In the genomic region with DNA sequence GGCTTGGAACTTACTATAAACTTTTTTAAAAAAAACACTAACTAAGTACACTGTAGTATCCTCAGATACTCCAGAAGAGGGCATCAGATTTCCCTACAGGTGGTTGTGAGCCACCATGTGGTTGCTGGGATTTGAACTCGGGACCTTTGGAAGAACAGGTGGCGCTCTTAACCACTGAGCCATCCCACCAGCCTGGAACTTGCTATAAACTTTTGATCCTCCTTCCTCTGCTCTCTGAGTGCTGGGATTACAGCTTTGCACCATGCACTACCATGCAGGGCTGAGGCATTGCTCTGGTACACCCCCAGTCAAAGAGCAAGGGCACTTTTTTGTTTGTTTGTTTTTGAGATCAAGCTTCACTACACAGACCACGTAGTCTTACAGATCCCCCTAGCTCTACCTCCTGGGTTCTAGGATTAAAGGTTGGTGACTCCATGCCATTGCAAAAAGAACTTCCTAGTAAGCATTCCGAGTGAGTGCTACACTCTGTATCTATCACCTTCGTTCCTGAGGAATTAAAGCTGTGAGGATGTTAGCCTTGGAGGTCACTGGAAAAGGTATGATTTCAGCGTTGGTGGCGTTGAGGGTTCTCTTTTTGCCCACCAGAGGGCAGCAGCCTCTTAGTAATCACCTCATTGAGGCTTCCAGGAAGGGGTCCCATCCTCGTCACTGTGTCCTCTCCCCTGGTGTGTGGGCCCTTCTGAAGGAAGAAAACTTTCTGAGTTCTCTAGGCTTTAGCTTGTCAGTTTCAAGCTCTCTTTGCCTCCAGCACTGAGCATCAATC, we compare ENCODE assay signal across 9 mouse cellular contexts. TPM values are rescaled to one million over a fixed set of nuclear protein-coding genes. Genes with fewer than 3 reads are reported as not detected.
DNase-seq lines count a peak whose midpoint lies in the region; ATAC-seq and TF ChIP-seq lines count a peak whose summit lies in the region.
"Had no signal": no experiment of that assay in that cellular context is flagged by ENCODE, and none has a peak within 500 bp of the region (broad histone marks: within the 10 kb centered on the region; RNA-seq: fewer than 3 reads in every experiment).

No protein-coding gene starts in this region.

- no peak overlapping the region for H3K27ac ChIP-seq in small intestine, adult 2 months (ENCODE audit: insufficient read depth, low read depth, low read length)
- H3K27ac ChIP-seq: limb, embryonic 12.5 days had no signal

- no peak for TF ChIP-seq POLR2A in small intestine, adult 2 months (IDR thresholded peaks at IDR 0.05; ENCODE audit: low read depth, low read length)

- DNase-seq in frontal cortex, postnatal 10 days (ENCODE audit: low spot score in 2 of 2), result peak; percentile 19 to 52
- DNase-seq in G1E (ENCODE audit: low spot score), result peak; percentile 56
- peak; percentile 81 to 89 for DNase-seq in cerebellum, postnatal 10 days
- DNase-seq in gastrocnemius, postnatal 14 days, result peak; percentile 36
- peak; percentile 39 for DNase-seq in layer of hippocampus, adult 9-10 months (ENCODE audit: low spot score)

- 31% methylated on average over 8 of the region's 8 CpGs for WGBS in small intestine, adult 2 months

- ATAC-seq in frontal cortex, adult (ENCODE audit: low TSS enrichment), result no peak
- ATAC-seq in G1E (ENCODE audit: extremely low read depth, insufficient number of reproducible peaks, low FRiP score, poor library complexity, severe bottlenecking), result no peak
- peak; percentile 88 for ATAC-seq in megakaryocyte progenitor cell, adult 5-6 weeks (replicated peaks; ENCODE audit: poor library complexity)

- no peak overlapping the region for H3K4me3 ChIP-seq in G1E (ENCODE audit: low read depth, low read length)
- no peak overlapping the region for H3K4me3 ChIP-seq in small intestine, adult 2 months (ENCODE audit: low read depth, low read length)
- H3K4me3 ChIP-seq: limb, embryonic 12.5 days had no signal

- intact Hi-C loops in gastrocnemius, postnatal 14 days (cut with DNase I; ENCODE audit: low total_unique reads), result loop anchor here (5.0 kb wide), 2 partner anchors 142 to 237 kb away; no protein-coding TSS in a partner anchor

- TF ChIP-seq CTCF in G1E (IDR thresholded peaks at IDR 0.05; ENCODE audit: low read depth, low read length), result peak; percentile 72
- peak; percentile 88; the same call in 1 of the 2 replicates for TF ChIP-seq CTCF in small intestine, adult 2 months (IDR thresholded peaks at IDR 0.05; ENCODE audit: extremely low read depth, insufficient read length, insufficient replicate concordance, low read depth, low read length)

- no peaks in the 10 kb centered on the region; the same call in 1 of the 2 replicates for H3K4me1 ChIP-seq in G1E (ENCODE audit: insufficient read depth, low read depth, low read length)
- H3K4me1 ChIP-seq in small intestine, adult 2 months (ENCODE audit: control insufficient read depth, insufficient read depth, insufficient read length, low read length), result no peaks in the 10 kb centered on the region

- peaks cover 2% of the 10 kb centered on the region for H3K36me3 ChIP-seq in G1E (replicated peaks)
- H3K36me3 ChIP-seq in small intestine, adult 2 months (ENCODE audit: control insufficient read depth, insufficient read depth, low read length), result no peaks in the 10 kb centered on the region
- H3K36me3 ChIP-seq: limb, embryonic 12.5 days had no signal

- peaks cover 11% of the 10 kb centered on the region for H3K27me3 ChIP-seq in G1E (ENCODE audit: insufficient read depth, low read length)
- no peaks in the 10 kb centered on the region for H3K27me3 ChIP-seq in small intestine, adult 2 months (ENCODE audit: control insufficient read depth, insufficient read depth, low read length)
- H3K27me3 ChIP-seq: limb, embryonic 12.5 days had no signal

- no peaks in the 10 kb centered on the region for H3K9me3 ChIP-seq in G1E (replicated peaks)
- H3K9me3 ChIP-seq: limb, embryonic 12.5 days had no signal

RNA-seq across cellular contexts. Expression of gene 5730409E04Rik, which starts 9.5 kb away (rescaled TPM):
- not detected in 2 replicates for total RNA-seq in G1E (2014; fragmentation: Nextera tagmentation)
- not detected in 2 replicates for total RNA-seq in G1E (2017)
- not detected in 2 replicates for polyA plus RNA-seq in G1E (2012)
- total RNA-seq in gastrocnemius, postnatal 14 days (2021), result 10 to 100 TPM; 13.0 to 13.6 TPM
- 1.3 and 1.7 TPM in 2 replicates for total RNA-seq in megakaryocyte progenitor cell, adult 5-6 weeks (2015)
- 2.2 and 2.3 TPM in 2 replicates for total RNA-seq in megakaryocyte progenitor cell, adult 5-6 weeks (2017)
- 3.2 and 4.3 TPM in 2 replicates for polyA plus RNA-seq in small intestine, adult 2 months (2012; rRNA removed)

RNA-seq across cellular contexts. Expression of gene Clspn, which starts 43.4 kb away (rescaled TPM):
- 61.8 and 81.4 TPM in 2 replicates for total RNA-seq in G1E (2014; fragmentation: Nextera tagmentation)
- 76.5 and 94.0 TPM in 2 replicates for total RNA-seq in G1E (2017)
- polyA plus RNA-seq in G1E (2012), result 7.9 and 11.1 TPM in 2 replicates
- total RNA-seq in gastrocnemius, postnatal 14 days (2021), result 1 to 10 TPM; 2.1 to 2.5 TPM
- total RNA-seq in megakaryocyte progenitor cell, adult 5-6 weeks (2015), result 32.5 and 33.7 TPM in 2 replicates
- total RNA-seq in megakaryocyte progenitor cell, adult 5-6 weeks (2017), result 66.8 and 106 TPM in 2 replicates
- polyA plus RNA-seq in small intestine, adult 2 months (2012; rRNA removed), result 0.20 and 0.53 TPM in 2 replicates

Comparison
In these comparisons a context has a peak if more than half of its experiments do, and no peak if none do; other contexts are left out.
1. RNA of gene 5730409E04Rik, which starts 9.5 kb away (total RNA-seq): 13.0 to 13.6 TPM in gastrocnemius, postnatal 14 days; 1.3 to 2.3 TPM in megakaryocyte progenitor cell, adult 5-6 weeks and not detected in G1E; every median in the first group is over 4 times any median in the second.
2. RNA of gene Clspn, which starts 43.4 kb away (total RNA-seq): 61.8 to 94.0 TPM in G1E and 32.5 to 106 TPM in megakaryocyte progenitor cell, adult 5-6 weeks; 2.1 to 2.5 TPM in gastrocnemius, postnatal 14 days; every median in the first group is over 4 times any median in the second.
3. Peak in every context shown above with its lines, with median percentiles within 50 percentile points of each other: DNase-seq.